ENCODE assay signal across 22 mouse cellular contexts in the genomic region with DNA sequence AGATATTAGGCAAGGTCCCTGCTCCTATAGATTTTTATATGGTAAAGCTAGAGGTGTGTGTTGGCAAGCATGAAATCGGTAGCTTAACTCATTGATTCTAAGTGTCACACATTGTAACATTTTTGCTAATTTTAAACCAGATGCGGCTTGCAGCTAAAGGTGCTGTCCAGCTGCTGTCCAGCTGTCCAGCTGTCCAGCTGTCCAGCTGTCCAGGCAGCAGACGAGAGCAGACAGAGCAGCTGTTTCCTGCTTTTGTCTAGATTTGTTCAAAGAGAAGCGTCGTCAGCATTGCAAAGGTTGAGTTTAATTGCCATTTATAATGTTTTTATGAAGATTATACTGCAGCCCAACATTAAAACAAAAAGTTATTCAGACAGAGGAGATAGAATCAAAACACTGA. TPM values are rescaled to one million over a fixed set of nuclear protein-coding genes. Genes with fewer than 3 reads are reported as not detected.
"Had no signal": no experiment of that assay in that cellular context is flagged by ENCODE, and none has a peak within 500 bp of the region (broad histone marks: within the 10 kb centered on the region; RNA-seq: fewer than 3 reads in every experiment).

No protein-coding gene starts in this region.

- H3K4me1 ChIP-seq: limb, embryonic 12.5 days; limb, embryonic 15.5 days; neural tube, embryonic 12.5 days; neural tube, embryonic 15.5 days had no signal

- H3K4me3 ChIP-seq: limb, embryonic 12.5 days; limb, embryonic 15.5 days; neural tube, embryonic 12.5 days; neural tube, embryonic 15.5 days had no signal

- H3K36me3 ChIP-seq: limb, embryonic 12.5 days; limb, embryonic 15.5 days; neural tube, embryonic 12.5 days; neural tube, embryonic 15.5 days had no signal

- H3K9ac ChIP-seq: limb, embryonic 12.5 days; limb, embryonic 15.5 days; liver, embryonic 14.5 days; liver, postnatal 0 days; neural tube, embryonic 12.5 days; neural tube, embryonic 15.5 days had no signal

- ATAC-seq: intestine, postnatal 0 days; liver, postnatal 0 days had no signal

- H3K4me2 ChIP-seq: limb, embryonic 12.5 days; limb, embryonic 15.5 days; liver, embryonic 11.5 days; midbrain, embryonic 11.5 days; neural tube, embryonic 12.5 days; neural tube, embryonic 15.5 days had no signal

- H3K27ac ChIP-seq: limb, embryonic 12.5 days; limb, embryonic 15.5 days; liver, embryonic 14.5 days; neural tube, embryonic 12.5 days; neural tube, embryonic 15.5 days; stomach, postnatal 0 days had no signal

- H3K27me3 ChIP-seq: limb, embryonic 12.5 days; limb, embryonic 15.5 days; neural tube, embryonic 12.5 days; neural tube, embryonic 15.5 days had no signal

- H3K9me3 ChIP-seq: limb, embryonic 12.5 days; limb, embryonic 15.5 days; neural tube, embryonic 12.5 days; neural tube, embryonic 15.5 days had no signal

- DNase-seq: kidney, postnatal 25 days; left cerebral cortex, postnatal 4 days; liver, postnatal 0 days; lung, postnatal 14 days; lung, postnatal 4 days; midbrain, embryonic 14.5 days; right cerebral cortex, adult 18-20 months; right cerebral cortex, postnatal 14 days; right cerebral cortex, postnatal 4 days; thymus, adult 2 months; thymus, postnatal 14 days; thymus, postnatal 4 days had no signal

RNA-seq across cellular contexts. Expression of a gene that starts 56.8 kb away (rescaled TPM):
- polyA plus RNA-seq: liver, embryonic 14.5 days; liver, postnatal 0 days; midbrain, embryonic 11.5 days; midbrain, postnatal 0 days; thymus, adult 2 months had no signal
